Mouse (Mus musculus): ENCODE results near the gene Foxk1. TPM values are rescaled to one million over a fixed set of nuclear protein-coding genes. Genes with fewer than 3 reads are reported as not detected.

The Foxk1 gene
- total RNA-seq, 2 experiments from 2014 or later: 8.5 to 18.1 TPM

DNA sequence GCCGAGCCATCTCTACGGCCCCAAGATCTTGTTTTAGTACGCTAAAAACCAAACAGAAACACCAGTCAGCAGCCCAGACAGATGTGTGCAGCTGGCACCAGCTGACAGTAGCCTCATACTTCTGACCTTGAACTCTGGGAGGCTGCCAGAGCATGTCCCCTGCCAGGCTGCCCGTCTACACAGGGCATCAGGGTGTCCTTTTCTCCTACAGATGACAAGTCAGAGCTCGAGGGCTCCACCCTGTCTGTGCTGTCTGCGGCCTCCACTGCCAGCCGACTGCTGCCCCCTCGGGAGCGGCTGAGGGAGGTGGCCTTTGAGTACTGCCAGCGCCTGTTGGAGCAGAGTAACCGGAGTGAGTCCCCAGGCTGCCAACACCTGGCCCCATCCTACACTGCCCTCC is 68.5 kb downstream of the Foxk1 start:
- ATAC-seq (replicated peaks; ENCODE audit: poor library complexity): no peak

DNA sequence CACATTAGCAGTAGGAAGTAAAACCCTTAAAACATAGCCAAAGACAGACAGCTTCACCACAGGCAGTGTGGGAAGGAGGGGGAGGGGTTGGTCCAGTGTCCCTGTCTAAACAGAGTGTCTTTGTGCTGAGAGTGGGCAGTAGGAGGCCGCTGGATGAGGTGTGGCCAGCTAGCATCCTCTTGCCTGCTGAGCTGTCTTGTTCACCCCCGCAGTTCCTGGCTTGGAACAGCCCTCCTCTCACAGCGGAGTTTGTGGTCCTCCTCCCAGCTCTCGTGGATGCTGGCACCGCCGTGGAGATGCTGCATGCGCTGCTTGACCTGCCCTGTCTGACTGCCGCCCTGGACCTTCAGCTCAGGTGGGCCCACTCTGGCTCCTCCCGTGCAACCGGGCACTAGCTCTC is 72.4 kb downstream of the Foxk1 start:
- no peak for ATAC-seq (replicated peaks; ENCODE audit: poor library complexity)

DNA sequence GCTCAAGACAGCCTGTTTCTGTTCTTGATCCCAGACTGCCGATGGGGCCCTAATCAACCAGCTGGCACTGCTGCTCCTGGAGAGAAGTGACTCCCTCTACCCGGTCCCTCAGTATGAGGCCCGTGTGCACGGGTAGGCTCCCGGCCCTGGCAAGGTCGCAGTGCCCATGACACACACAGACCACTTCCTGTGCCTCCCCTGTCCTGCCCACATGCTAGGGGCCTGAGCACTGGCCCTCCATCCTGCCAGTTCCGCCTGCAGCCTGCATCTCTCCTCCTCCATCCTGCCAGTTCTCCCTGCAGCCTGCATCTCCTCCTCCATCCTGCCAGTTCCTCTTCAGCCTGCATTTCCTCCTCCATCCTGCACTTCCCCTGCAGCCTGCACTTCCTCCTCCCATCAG is 74.4 kb downstream of the Foxk1 start:
- peak; percentile 26; the same call in 1 of the 2 replicates for ATAC-seq (replicated peaks; ENCODE audit: poor library complexity)

DNA sequence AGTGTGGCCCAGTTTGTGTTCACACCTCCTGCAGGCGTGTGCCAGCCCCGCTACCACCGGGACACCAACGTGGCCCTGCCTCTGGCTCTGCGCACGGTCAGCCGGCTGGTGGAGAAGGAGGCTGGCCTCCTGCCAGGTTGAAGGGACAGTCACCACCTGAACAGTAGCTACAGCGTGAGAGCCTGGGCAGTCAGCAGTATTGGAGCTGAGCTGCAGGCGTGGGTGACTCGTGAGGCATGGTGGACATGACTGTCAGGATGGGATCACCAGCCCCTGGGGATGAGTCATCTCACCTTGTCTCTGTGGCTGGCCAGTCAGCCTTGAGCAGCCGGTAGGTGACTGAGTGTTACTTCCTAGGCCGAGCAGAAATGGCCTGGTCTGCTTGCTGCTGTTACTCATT is 76.0 kb downstream of the Foxk1 start:
- ATAC-seq (replicated peaks; ENCODE audit: poor library complexity): no peak

DNA sequence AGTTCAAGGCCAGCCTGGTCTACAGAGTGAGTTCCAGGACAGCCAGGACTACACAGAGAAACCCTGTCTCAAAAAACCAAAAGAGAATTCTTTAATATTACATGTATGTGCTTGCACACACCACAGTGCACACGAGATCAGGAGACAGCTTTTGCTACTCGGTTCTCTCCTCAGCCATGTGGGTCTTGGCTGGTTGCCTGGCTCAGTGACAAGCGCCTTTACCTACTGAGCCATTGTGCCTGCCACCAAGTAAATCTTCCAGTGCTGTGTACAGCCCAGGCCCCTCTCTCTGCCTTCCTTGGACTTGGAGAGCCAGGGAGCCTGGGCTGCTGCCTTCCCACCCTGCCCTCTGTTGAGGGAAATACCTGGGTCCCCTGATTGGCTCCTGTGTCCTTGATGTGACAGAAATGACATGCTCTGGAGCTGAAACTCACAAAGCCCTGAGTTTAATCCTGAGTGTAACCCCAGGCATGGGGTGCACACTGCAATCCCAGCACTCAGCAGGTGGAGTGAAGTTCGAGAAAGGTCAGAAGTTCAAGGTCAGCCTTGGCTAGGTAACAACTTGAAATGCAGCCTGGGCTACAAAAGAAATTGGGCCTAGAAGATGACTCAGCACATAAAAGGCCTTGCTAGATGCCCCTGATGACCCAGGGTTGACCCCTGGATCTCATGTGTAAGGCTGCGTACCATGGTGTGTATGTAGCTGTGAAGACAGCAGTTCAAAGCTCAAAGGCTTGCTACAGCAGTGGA is 76.7 kb downstream of the Foxk1 start:
- ATAC-seq (replicated peaks; ENCODE audit: poor library complexity): no peak

DNA sequence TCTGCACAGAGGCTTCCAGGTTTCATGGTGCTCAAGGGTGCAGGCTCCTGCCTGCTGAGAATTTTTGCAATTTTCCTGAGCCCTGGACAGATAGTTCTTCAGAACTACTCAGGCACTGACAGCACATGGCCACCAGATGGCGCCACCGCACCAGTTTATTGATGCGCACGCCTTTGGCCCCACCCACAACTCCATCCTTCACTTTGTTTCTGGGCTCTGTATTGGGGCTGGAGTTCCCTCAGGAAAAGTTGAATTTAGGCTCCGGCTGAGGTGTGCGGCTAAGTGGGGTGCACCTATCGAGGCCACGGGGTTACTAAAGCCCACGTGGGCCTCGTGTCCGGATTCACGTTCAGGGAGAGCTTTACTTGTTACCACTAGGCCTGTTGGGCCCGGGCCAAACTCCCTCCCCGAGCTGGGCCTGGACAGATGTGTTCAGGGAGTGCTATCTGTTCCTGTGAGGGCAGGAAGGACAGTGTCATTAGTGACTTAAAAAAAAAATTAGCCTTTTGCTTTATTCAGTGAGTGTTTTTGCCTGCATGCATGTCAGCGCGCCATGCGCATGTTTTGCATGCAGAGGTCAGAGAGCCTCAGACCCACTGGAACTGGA is 77.6 kb downstream of the Foxk1 start:
- peak; percentile 81 for ATAC-seq (replicated peaks; ENCODE audit: poor library complexity)

DNA sequence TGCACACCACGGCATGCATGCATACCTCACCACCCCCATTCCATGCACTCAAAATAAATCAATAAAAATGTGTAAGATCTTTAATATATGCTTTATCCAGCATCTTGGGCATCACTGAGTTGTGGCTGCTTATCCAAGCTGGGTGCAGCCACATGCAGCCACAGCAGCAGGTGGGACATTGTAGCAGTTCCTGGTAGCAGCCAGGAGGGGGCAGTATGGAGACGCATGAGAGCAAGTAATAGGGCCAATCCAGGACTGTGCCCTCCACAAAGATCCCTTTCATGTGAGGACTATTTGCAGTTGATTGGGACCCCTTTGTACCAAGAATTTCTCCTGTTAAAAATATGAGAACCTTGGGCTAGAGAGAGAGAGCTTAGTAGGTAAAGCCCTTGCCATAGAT is 81.2 kb downstream of the Foxk1 start:
- peak; percentile 76 for ATAC-seq (replicated peaks; ENCODE audit: poor library complexity)

DNA sequence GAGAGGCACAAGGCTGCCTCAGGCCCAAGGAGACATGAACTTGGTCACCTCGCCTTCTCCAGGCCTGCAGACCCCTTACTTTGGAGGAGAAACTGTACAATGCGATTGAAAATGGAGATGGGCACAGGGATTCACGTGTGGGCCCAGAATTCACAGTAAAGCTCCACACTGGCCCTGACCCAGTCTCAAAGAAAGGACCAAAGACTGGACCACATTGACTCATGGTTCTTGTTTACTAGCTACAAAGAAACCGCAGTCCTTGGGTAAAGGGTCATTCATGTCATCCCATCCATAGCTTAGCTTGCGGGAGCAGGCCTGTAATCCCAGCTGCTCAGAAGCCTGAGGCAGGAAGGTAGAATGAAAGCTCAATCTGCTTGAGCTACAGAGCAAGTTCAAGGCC is 82.3 kb downstream of the Foxk1 start:
- no peak for ATAC-seq (replicated peaks; ENCODE audit: poor library complexity)

DNA sequence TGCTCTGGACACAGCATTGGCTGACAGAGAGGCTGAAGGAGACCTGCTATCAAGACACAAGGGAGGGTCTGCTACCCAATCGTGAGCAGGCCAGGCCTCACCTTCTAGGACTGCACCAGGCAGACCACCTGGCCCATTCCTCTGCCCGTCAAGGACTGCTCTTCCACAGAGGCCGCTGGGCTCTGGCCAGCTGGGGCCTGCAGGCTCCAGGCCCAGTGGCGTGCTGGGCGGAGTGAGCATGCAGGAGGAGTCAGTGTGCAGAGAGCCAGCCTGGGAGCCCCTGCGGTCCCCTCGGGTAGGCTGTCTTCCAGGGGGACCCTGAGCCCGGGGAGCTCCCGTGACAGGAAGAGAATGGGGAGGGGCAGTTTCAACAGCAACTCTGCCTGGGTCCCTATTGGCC is 85.4 kb downstream of the Foxk1 start:
- no peak for ATAC-seq (replicated peaks; ENCODE audit: poor library complexity)

DNA sequence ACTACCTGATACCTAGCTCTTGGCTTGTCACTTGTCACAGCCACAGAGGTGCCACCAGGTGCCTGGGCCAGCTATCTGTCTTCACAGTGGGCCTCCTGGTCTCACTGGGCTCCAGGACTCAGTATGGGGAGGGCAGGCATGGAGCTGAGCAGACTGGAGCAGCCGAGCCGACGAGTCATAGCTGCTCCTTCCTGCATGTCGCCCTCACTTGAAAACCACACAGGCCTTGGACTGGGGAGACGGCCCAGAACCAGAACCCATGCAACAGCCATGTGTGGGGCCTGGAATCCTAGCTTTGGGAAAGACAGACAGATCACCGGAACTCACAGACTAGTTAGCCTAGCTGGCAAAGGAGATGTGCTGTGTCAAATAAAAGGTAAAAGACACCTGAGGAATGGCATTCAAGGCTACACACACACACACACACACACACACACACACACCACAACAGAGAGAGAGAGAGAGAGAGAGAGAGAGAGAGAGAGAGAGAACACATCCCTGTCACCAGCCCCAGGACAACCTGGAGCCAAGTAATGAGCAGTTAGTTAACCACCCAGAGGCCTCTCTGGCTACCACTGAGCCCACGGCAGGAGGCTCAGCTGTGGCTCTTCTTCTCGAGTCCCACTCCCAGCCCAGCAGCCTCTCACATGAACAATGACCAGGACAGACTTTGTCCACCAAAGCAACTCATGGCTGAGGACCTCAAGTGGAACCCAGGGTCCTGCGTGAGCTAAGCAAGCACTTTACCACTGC is 88.8 kb downstream of the Foxk1 start:
- no peak for ATAC-seq (replicated peaks; ENCODE audit: poor library complexity)

DNA sequence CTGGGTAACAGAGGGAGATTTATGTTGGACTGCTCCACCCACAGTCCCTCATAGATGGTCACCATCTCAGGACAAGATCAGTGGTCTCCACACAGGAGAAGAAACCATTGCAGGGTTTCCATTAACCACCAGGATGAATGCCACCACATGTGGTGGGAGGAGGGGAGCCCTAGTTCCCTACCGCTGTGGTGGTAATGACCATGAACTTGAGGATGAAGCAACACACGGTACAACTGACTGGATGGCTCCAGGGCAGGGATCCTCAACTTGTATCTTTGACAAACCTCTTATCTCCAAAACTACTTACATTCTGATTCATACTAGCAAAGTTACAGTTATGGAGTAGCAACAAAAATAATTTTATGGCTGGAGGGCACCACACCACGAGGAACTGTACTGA is 92.0 kb downstream of the Foxk1 start:
- ATAC-seq (replicated peaks; ENCODE audit: poor library complexity): peak; percentile 64

DNA sequence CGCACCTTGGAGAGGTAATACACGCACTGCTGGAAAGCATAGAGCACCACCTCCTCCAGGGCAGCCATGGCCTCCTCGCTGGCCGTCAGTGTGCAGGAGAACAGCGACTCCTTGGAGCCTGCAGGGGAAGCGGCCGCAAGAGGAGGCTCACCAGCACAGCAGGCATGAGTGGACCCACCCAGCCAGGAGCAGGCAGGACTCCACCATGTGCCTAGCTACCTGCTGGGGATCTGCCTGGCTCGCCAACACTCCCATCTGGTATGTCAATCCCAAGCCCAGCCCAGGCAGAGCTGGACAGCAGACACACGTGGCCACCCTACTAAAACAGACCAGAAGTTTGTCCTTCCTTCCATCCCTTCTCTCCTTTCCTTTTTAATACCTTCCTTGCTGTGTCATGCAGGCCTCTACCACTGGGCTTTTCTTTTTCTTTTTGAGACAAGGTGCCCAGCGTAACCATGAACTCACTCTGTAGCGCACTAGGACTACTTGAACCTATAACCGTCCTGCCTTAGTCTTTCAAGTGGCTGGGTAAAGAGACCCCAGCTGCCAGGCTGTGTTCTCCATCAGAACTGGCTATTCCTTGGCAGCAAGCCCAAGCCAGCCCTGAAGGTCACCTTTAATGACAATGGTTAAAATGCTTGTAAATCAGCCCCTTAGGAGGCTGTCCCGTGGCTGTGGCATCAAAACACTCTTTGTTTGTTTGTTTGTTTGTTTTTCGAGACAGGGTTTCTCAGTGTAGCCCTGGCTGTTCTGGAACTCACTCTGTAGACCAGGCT is 94.2 kb downstream of the Foxk1 start:
- no peak for ATAC-seq (replicated peaks; ENCODE audit: poor library complexity)

DNA sequence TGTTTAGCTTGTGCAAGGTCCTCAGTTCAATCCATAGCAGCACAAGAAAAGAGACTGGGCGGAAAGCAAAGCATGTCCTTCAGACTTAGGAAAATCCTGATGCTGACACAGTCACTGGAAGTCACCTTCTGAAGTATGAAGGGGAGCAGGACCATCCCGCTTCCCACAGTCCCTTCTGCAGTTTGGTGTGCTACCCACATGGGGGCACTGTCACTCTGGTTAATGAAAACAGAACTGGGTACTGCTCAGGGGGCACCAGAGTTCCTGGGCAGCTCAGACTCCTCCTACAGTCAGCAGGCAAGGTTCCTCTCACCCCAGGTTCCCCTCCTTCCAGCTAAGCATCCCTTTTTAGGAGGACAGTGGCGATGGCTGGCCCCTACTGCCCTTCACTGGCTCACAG is 97.7 kb downstream of the Foxk1 start:
- peak; percentile 72 for ATAC-seq (replicated peaks; ENCODE audit: poor library complexity)

DNA sequence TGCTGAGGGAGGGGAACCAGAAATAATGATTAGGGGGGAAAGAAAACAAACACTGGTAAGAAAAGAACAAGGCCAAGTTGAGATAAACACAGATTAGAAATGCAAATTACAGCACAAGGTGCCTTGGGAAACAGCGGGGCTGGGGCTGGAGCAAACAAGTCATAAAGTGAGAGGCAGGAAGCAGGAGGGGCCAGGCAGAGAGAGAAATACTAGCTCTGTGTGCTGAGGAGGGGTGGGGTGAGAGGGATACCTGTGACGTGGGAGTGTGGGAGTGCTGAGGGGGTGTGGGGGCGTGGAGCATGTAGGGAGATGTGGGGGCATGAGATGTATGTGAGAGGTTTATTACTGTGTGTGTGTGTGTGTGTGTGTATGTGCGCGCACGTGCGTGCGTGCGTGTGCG is 99.6 kb downstream of the Foxk1 start:
- ATAC-seq (replicated peaks; ENCODE audit: poor library complexity): no peak

DNA sequence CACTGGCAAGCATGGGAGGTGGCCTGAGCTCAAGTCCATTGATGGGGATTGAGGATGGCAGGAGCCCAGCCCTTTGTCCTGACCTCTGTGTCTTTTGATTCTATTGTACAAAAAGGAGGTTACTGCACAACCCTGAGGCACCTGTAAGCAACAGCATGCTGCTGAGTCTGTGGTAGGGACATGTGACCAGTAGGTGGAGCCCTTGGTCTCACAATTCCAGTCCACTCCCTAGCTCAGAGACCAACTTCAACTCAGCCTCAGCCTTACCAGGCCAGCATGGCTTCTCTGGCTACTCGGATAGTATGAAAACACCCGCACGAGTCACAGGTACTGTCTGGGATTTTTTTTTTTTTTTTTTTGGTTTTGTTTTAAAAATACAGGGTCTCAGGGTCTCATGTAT is 101.1 kb downstream of the Foxk1 start:
- peak; percentile 84 for ATAC-seq (replicated peaks; ENCODE audit: poor library complexity)

DNA sequence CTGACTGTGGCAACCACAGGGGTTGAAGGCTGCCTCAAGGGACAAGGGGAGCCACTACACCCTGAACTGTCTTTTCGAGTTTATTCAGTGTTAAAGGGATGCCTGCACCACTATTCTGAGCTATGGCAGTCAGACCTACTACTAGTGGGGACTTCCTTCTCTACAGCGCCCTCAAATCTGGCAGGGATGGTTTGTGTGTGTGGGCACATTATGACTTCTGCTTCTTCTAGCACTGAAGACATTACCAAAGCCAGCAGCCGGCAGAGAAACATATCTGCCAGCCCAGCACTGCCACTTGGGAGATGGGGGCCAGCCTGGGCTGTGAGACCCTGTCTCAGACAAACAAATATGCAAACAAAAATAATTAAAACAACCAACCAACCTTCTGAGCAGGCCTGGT is 102.9 kb downstream of the Foxk1 start:
- no peak for ATAC-seq (replicated peaks; ENCODE audit: poor library complexity)

DNA sequence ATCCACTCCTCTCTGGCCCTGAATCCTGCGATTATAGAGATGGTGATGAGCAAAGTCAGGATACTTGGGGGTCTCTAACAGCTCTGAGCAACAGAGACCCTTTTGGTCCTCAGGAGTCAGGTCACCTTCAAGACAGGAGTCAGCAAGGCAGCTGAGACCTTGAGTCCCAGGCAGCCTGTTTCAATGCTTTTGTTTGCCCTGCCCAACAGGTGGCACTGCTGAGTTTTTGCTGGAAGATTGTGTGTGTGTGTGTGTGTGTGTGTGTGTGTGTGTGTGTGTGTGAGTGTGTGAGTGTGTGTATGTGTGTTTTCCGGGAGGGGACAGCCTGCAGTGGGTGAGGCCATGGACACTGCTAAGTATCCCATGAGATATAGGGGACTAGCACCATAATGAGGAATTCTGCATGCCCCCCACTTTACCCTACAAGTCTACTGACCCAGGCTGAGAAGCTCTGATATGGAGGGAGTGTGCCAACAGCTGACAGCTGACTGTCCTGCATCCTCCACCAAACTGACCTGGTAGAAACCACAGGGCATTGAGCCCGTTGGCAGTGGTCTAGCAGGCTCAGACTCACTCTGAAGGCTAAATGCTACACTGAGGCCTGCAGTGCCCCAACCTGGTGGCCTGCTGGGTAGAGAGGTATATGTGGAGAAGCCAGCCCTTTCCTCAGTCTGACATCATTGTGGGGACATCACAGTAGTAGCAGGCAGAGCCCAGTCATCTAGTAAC is 104.6 kb downstream of the Foxk1 start:
- no peak; the same call in 1 of the 2 replicates for ATAC-seq (replicated peaks; ENCODE audit: poor library complexity)

DNA sequence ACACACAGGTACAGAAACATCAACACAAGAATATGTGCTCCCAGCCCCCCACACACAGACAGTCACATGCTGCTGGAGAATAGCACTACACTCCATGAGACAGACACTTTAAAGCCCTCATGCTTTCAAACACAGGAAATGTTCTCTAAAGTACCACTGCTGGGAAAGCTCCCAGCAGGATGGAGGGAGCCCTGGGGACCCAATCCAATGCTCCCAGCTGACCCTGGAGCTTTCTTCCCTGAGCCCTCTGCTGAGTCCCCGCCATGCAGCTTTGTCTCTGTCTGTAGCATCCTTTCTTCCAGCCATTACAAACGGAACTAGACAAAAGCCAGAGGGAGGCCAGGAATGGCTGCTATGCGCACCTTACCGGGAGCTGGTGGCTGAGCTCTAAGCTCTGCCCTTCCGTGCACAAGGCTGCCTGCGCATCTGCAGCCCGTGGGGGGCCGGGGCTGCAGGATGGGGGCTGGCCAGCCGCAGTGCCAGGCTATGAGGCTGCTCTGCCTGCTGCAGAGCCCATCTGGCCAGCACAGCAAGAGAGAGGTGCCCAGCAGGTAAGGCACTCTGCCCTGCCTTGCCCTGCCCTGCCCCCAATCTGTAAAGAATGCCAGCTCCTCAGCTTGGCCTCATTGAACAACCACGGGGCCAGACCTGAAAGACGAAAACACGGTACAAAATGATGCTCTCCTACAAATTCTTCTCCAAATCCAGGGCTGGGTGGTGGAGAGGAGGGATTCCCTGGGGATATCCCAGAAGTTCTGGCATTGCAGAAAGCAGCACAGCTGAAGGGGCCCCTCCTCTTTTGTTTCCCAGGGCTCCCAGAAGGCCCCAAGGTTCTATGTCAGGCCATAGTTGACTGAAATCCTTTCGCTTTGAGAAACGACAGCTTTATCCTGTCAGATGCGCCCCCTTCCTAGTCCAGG is 108.1 kb downstream of the Foxk1 start:
- ATAC-seq (replicated peaks; ENCODE audit: poor library complexity): no peak

DNA sequence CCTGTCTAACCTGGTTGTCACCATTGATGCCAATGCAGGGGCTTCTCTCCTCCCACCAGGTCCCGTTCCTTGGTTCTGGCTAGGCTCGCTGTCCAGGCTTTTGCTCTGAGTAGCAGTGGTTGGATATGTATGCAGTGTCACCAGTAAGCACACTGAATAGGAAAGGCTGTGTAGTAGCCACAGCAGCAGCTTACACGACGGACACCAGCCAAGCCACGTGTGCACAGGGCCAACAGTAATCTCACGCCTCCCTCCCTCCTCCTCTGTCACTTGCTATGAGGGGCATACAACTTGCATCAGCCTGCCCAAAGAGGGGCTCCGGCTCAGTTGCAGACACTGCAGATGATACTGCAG is 108.7 kb downstream of the Foxk1 start:
- no peak for ATAC-seq (replicated peaks; ENCODE audit: poor library complexity)

Data from megakaryocyte progenitor cell, adult 5-6 weeks (primary cell).